Mouse (Mus musculus): ENCODE data around the gene Ppp4r4.
"Not testable (repeated sequence)": the region's sequence is repeated elsewhere in the genome, so short reads cannot be mapped to it uniquely, and the experiment has no call there.

Gene Ppp4r4

DNA sequence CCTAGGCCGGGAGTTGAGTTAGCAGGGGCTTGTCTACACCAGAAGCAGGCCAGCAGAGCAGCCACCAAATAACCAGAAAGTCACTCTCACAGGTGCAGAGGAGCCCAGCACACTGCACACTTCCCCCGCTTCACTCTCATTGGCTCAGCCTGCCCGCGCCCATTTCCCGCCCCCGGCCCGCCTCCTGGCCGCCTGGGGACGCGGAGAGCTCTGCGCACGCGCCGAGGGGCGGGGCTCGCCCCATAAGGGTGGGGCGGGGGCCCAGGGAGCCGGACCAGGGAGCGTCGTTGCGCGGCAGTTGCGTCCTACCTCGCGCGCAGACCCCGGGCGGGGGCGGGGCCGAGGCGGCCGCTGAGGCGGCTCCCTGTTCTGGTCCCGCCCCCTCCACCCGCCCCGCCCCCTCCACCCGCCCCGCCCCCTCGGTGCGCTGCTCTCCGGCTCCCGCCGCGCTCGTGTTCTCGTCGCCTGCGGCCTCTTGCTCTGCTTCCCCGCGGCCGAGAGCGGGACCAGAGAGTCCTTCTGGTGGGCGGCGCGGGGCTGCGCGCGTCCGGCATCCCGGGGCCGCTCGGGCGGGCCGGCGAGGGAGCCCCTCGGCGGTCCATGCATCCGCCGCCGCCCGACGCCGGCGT is at the start of gene Ppp4r4:
Gene Ppp4r4 (plus strand): TSS at position 264 of the 629 bp plus-strand sequence.
- peak; percentile 90 to 93 for DNase-seq (ENCODE audit: low spot score in 2 of 2)

- no peak for DNase-seq (ENCODE audit: low spot score in 2 of 2)
Measured at GRCm38 (mm10) chr12:103482781-103483180, 49.3 kb upstream of the Ppp4r4 start.

GRCm38 (mm10) chr12:103484200-103484972 is 47.7 kb upstream of the Ppp4r4 start:
- not testable (repeated sequence) for DNase-seq (ENCODE audit: low spot score in 2 of 2)

- peak; percentile 48 to 62 for DNase-seq (ENCODE audit: low spot score in 2 of 2)
Measured at GRCm38 (mm10) chr12:103486726-103487125, 45.4 kb upstream of the Ppp4r4 start.

DNA sequence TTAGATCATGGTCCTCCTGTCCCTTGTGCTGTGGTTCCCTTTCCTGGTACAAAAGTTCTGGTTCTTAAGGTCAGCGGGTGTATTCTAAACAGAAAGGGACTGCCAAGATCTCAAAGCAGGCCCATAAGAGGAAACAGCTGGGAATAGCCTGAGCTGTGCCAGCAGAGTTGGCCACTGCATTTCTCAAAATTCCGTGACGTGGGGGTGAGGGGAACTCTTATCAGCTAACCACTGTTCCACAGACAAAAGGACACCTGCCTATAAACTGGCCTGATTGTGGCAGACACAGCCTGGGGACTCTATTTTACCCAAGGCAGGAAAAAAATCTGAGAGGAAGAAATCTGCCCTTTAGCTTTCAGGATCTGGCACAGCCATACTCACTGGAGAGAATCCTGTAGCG is 44.8 kb upstream of the Ppp4r4 start:
- peak; percentile 72 to 80 for DNase-seq (ENCODE audit: low spot score in 2 of 2)

DNA sequence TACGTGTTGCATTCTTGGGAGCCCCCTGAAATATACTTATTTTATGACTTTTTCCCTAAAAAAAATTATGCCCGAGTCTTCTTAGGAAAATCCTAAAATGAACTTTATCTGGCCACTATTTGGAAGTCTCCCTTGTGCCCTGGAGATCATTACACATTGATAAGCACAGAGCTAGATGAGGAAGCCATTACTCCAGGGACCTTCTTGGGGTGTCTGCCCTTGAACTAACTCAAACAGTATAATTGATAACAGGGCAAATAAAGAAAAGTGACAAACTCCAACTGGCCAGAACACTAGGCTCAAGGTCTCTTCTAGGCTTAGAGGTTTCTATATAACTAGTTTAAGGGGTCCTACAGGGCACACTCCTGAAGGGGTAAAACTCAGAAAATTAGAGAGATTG is 44.3 kb upstream of the Ppp4r4 start:
- DNase-seq (ENCODE audit: low spot score in 2 of 2) = no peak

DNA sequence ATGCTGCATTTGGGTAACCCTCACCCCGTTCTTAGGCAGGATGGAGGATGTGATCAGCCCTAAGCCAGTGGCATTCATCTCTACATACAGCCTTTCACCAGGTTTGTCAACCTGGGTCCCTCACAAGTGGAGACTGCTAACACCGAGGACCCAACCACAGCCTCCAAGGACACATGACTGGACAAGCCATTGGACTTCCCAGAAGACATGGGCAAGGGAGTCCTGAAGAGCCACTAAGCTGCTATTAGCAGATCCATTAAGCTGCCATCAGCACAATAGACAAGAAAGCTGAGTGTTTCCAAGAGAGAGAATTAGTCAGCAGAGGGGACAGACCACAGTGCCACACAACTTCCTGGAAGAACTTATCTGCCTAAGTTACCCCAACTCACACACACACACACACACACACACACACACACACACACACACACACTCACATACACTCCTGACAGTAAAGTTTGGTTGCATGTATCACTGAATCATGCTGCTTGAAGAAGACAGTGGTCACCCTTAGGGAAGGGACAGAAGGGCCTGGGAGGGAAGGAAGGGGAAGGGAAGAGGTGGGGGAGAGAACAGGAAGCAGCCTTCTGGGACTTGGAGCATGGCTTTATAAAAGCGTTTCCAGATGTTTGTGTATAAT is 40.9 kb upstream of the Ppp4r4 start:
- DNase-seq (ENCODE audit: low spot score in 2 of 2) = no peak

- DNase-seq (ENCODE audit: low spot score in 2 of 2) = peak; percentile 65 to 75
Measured at GRCm38 (mm10) chr12:103492767-103493166, 39.3 kb upstream of the Ppp4r4 start.

GRCm38 (mm10) chr12:103494486-103494885 is 37.6 kb upstream of the Ppp4r4 start:
- no peak for DNase-seq (ENCODE audit: low spot score in 2 of 2)

GRCm38 (mm10) chr12:103498768-103499167 is 33.3 kb upstream of the Ppp4r4 start:
- no peak for DNase-seq (ENCODE audit: low spot score in 2 of 2)

- DNase-seq (ENCODE audit: low spot score in 2 of 2) = no peak
Measured at GRCm38 (mm10) chr12:103499261-103499660, 32.8 kb upstream of the Ppp4r4 start.

GRCm38 (mm10) chr12:103503300-103503699 is 28.8 kb upstream of the Ppp4r4 start:
- DNase-seq (ENCODE audit: low spot score in 2 of 2) = no peak

DNA sequence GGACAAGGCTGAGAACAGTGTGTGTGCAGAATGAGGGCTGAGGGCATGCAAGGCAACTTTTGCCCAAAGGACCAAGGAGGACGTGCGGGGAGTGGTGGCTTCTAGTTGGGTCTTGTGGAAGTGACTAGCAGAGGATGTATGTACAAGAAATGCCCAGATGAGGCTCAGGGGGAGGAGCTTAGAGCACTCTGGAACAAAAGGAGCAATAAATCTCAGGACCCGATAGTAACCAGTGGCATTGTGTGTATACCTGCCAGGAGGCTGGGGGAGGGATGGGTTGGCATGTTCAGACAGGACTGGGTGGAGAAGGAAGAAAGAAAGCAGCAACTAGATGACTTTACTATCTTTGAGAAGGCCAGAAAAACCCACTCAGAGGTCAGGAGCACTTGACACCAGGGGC is 27.7 kb upstream of the Ppp4r4 start:
- no peak for DNase-seq (ENCODE audit: low spot score in 2 of 2)

DNA sequence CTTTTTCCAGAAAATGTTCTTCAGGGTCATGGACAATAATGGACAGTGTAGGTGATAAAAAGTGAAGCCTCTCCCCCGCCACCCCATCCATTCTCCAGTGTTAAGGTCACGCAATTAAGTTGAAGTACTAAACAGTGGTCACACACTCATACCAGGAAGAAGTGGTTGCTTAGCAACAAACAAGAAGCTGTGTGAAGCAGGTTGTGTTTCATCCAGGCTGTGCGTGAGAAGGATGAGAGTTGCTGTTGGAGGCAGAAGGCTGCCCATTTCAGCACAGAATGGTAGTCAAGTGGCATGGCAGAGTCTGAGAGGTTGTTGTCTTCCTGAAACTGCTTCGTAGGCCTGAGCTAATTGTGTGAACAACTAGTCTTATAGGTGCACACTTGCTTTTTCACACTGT is 23.7 kb upstream of the Ppp4r4 start:
- DNase-seq (ENCODE audit: low spot score in 2 of 2) = no peak

DNA sequence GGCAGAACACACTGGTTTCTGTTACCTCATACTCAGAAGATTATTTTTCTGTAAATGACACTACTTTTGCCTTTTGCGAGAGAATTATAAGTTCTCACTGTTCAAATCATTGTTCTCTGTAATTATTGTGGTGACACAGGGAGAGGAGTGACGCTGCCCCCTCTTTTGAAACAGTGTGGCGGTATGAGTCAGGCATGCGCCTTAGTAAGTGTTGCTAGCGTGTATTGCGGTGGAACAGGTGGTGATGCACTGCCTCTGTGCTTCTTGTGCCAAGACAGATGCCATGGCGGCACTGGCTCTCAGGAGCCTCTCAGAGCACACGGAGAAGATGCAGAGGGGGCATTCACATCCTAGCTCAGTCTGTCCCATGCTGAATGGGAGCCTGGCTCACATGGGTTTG is 22.2 kb upstream of the Ppp4r4 start:
- no peak for DNase-seq (ENCODE audit: low spot score in 2 of 2)

- no peak for DNase-seq (ENCODE audit: low spot score in 2 of 2)
Measured at GRCm38 (mm10) chr12:103511586-103511985, 20.5 kb upstream of the Ppp4r4 start.

DNA sequence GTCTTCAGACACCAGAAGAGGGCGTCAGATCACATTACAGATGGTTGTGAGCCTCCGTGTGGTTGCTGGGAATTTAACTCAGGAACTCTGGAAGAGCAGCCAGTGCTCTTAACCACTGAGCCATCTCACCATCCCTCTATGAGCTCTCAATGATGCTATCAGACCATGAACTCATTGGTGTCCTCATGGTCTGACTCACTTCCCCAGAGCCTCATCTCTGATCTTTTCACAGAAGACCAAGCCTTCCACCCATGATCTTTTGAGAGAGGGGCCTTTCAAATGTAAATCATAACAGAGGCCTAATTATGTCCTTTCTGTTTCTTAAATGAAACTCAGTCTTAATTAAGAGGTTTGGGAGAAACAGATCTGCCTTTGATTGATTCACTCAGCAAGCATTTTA is 19.0 kb upstream of the Ppp4r4 start:
- DNase-seq (ENCODE audit: low spot score in 2 of 2) = no peak

DNA sequence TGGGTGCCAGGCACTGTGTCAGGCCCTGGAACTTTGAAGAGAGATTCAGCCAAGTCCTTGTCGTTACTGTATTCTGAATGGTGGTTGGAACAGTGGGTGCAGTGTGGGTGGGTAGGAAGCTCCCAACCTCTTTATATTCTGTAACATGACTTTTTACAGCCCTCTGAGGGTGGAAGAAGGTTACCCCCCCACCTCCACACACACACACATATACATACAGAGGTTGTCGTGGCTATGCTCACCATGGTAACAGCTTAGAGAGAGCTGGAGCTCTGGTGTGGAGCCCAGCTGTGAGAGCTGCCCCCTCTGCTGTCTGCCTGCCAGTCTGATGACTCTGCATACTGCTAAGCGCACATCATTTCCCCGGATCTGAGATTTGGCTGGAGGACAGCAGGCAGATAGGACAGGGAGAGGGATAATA is 18.6 kb upstream of the Ppp4r4 start:
- DNase-seq (ENCODE audit: low spot score in 2 of 2) = no peak

DNA sequence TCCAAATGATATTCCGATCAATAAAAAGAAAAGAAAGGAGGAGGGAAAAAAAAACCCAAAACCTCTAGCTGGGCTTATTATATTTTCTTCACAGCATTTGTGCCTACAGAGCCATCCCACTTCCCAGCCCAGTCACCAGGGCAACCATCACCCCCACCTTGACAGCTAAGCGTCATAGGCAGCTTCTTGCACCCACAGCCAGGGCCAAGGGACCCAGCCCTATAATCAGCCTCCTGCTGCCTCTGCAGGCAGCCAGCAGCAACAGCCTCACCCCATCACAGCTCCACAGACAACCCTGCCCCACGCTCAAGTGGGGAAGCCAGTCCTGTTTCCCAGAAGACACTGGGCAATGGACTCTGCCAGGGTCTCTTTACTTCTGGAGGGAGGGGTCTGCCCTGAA is 17.7 kb upstream of the Ppp4r4 start:
- no peak for DNase-seq (ENCODE audit: low spot score in 2 of 2)

DNA sequence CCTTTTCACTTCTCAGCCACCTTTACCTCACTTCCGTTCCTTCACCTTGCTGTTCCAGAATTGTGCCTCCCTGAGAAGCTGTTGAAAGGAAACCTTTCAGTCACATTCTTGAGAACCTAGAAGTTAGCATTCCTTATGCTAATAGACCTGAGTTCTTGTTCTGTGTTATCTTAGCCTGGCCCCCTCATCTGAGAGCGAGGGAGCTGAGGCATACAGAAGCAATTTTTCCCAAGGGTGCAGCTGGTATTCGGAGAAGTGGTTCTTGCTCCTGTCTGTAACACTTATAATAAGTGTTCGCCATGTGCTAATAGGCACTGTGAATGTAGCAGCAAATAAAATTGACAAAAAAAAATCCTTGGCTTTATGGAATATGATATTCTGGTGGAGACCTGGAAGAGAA is 16.4 kb upstream of the Ppp4r4 start:
- DNase-seq (ENCODE audit: low spot score in 2 of 2) = no peak

DNA sequence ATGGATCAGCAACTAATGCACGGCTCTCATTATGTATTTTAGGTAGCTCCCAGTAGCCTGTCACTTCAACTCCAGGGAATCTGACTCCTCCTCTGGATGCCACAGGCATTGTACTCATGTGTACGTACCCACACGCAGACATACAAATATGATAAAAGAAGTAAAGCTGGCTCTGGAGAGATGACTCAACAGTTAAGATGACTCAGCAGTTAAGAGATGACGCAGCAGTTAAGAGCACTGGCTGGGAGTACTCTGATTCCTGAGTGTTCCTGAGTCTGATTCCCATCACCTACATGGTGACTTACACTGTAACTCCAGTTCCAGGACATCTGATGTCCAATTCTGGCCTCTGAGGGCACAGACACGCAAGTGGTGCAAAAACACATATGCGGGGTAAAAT is 13.4 kb upstream of the Ppp4r4 start:
- DNase-seq (ENCODE audit: low spot score in 2 of 2) = no peak

GRCm38 (mm10) chr12:103530596-103530995 is 1.5 kb upstream of the Ppp4r4 start:
- no peak for DNase-seq (ENCODE audit: low spot score in 2 of 2)
